Mouse (Mus musculus): ENCODE results near the gene Mafg. TPM values are rescaled to one million over a fixed set of nuclear protein-coding genes. Genes with fewer than 3 reads are reported as not detected.

Mafg gene
- polyA plus RNA-seq, 1 experiment from 2014 or later: 29.9 TPM

DNA sequence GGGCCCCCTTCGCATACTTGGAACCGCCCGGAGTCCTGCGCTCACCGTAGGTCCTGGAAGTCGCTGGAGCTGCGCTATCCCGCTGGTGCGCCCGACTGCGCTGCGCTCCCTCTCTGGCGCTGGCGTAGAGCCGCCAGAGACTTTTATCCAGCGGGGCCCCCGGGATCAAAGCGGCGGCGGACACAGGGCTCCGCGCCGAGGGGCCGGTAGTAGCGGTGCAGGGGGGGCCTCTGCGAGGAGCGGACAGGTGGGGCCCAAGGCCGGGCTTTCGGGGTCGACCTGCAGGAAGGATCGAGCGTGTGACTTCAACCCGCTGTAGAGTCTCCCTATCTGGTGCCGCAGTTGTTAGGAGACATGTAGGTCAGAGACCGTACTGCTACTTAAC, 27.7 kb upstream of the Mafg start, which contains the start of gene Notum:
Gene Notum (minus strand): TSS at position 100 of the 385 bp plus-strand sequence.
- peaks cover 81% of the 10 kb centered on the region for H3K27me3 ChIP-seq
- ATAC-seq (ENCODE audit: insufficient number of reproducible peaks, insufficient read depth, low FRiP score, low TSS enrichment, low read depth): no peak
- H3K27ac ChIP-seq: no peak within 1 kb of the TSS

DNA sequence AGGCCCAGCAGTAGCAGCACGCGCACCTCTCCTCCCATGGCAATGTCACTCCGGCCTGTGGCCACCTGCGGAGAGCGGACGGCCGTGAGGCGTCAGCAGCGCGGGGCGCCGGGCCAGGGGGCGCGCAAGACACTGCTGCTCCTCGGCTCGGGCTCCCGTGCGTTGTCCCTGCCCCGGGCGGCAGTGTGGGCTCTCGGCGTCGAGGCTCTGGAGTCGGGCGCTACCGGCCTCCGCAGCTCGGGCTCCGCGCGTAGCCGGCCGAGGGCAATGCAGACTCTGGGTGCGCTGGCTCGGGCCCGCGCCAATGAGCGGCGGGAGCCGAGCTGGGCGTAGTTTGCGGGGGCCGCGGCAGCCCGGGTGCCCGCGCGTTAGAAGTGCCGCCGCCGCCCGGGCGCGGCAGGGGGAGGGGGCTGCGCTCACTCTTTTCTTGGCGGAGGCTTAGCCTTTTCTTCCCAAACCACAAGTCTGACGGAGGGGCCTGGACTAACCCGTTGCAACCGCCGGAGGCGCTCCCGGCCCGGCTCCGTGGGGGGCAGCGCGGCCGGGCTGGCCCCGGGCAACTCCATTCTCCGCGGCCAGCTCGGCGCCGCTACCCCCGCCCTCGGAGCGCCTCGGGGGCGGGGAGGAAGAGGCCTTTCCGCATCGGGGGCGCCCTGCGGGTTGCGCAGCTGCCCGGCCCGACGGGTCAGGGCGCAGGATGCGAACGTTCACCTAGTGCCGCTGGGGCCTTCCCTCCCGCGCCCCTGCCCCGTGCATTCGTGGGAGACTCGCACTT, 27.1 kb upstream of the Mafg start:
- no peaks in the 10 kb centered on the region for H3K9me3 ChIP-seq
- peak; percentile 60; the same call in 1 of the 2 replicates for ATAC-seq (ENCODE audit: insufficient number of reproducible peaks, insufficient read depth, low FRiP score, low TSS enrichment, low read depth)
- peak overlapping the region; percentile 52 for H3K4me3 ChIP-seq (replicated peaks)
- peaks cover 30% of the 10 kb centered on the region for H3K4me1 ChIP-seq (replicated peaks)
- H3K9ac ChIP-seq (replicated peaks): peak overlapping the region; percentile 59
- H3K27ac ChIP-seq: no peak overlapping the region
- peak overlapping the region; percentile 76 for H3K4me2 ChIP-seq
- H3K36me3 ChIP-seq: no peaks in the 10 kb centered on the region
- peaks cover 81% of the 10 kb centered on the region for H3K27me3 ChIP-seq
- under 1% methylated on average over 93 of the region's 95 CpGs for WGBS

More for the DNA sequence above, 27.7 kb upstream of the Mafg start, which contains the start of gene Notum:
- Histone ChIP-seq H3K9ac (replicated peaks) (peak within 1 kb of the TSS; percentile 59), H3K4me2 (peak within 1 kb of the TSS; percentile 76), H3K36me3 (no peaks in the 10 kb centered on the region), H3K4me3 (replicated peaks) (peak within 1 kb of the TSS; percentile 52), H3K9me3 (no peaks in the 10 kb centered on the region), H3K4me1 (replicated peaks) (peaks cover 32% of the 10 kb centered on the region)
- WGBS: under 1% methylated on average over 35 of the region's 35 CpGs

GRCm38 (mm10) chr11:120659509-120660300, 26.3 kb upstream of the Mafg start:
- 2% methylated on average over 50 of the region's 50 CpGs for WGBS
- Histone ChIP-seq H3K9ac (replicated peaks) (peak overlapping the region; percentile 59), H3K4me2 (peak overlapping the region; percentile 76), H3K27me3 (peaks cover 76% of the 10 kb centered on the region), H3K4me3 (replicated peaks) (peak overlapping the region; percentile 52), H3K9me3 (no peaks in the 10 kb centered on the region), H3K4me1 (replicated peaks) (peaks cover 26% of the 10 kb centered on the region), H3K27ac (no peak overlapping the region), H3K36me3 (no peaks in the 10 kb centered on the region)
- no peak for ATAC-seq (ENCODE audit: insufficient number of reproducible peaks, insufficient read depth, low FRiP score, low TSS enrichment, low read depth)

DNA sequence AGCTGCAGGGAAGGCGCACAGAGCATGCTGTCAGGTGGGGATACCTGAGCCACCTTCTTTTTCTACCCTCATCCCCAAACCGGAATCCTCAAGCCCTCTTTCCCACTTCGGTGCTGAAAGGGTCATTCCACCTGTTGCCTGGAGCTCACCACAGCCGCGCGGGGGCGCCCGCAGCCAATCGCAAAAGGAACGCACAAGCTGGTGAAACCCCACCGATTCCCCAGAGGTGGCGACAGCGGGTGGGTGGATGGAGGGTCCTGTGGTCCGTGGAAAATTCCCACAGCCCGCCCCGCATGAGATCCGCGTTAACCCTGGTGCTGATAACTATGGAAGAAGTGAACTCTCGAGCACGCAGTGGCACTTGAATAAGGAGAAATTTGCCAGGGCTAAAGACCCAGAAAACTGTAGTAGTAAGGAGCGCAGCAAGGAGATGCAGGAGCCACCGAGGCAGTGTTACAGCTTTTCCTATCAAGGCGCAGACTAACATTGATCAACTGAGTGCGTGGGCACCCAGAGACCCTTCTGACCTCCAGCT, 25.5 kb upstream of the Mafg start:
- Histone ChIP-seq H3K9me3 (no peaks in the 10 kb centered on the region), H3K27ac (no peak overlapping the region), H3K36me3 (no peaks in the 10 kb centered on the region), H3K27me3 (peaks cover 78% of the 10 kb centered on the region), H3K9ac (replicated peaks) (no peak overlapping the region), H3K4me2 (peak overlapping the region; percentile 76), H3K4me1 (replicated peaks) (peaks cover 26% of the 10 kb centered on the region), H3K4me3 (replicated peaks) (peak overlapping the region; percentile 52)
- 4% methylated on average over 24 of the region's 24 CpGs for WGBS
- no peak for ATAC-seq (ENCODE audit: insufficient number of reproducible peaks, insufficient read depth, low FRiP score, low TSS enrichment, low read depth)

DNA sequence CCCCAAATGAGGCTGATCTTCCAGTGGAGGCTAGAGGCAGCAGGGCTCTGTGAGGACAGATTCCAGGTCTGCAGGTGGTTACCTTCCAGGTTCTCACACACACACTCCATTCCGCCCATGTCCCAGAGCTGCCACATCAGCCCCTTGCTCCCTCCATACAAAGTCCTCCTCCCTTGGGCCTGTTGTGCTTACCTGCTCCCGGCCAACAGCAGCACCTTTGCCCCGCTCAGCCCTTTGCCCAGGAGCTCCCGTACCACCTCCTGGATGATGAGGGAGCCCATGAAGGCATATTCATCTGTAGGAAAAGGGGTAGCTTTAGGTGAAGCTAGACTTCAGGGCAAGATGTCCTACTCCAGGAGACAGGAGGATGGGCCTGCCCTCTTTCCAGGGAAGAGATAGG, 23.9 kb upstream of the Mafg start:
- Histone ChIP-seq H3K27ac (no peak overlapping the region), H3K4me1 (replicated peaks) (peaks cover 26% of the 10 kb centered on the region), H3K4me3 (replicated peaks) (no peak overlapping the region), H3K9me3 (no peaks in the 10 kb centered on the region), H3K4me2 (no peak overlapping the region), H3K36me3 (no peaks in the 10 kb centered on the region), H3K27me3 (peaks cover 62% of the 10 kb centered on the region), H3K9ac (replicated peaks) (no peak overlapping the region)
- WGBS: 90% methylated on average over 4 of the region's 4 CpGs
- ATAC-seq (ENCODE audit: insufficient number of reproducible peaks, insufficient read depth, low FRiP score, low TSS enrichment, low read depth): no peak

- ATAC-seq (ENCODE audit: insufficient number of reproducible peaks, insufficient read depth, low FRiP score, low TSS enrichment, low read depth): no peak
- H3K9me3 ChIP-seq: no peaks in the 10 kb centered on the region
- H3K9ac ChIP-seq (replicated peaks): no peak overlapping the region
- no peak overlapping the region for H3K4me2 ChIP-seq
- H3K4me3 ChIP-seq (replicated peaks): no peak overlapping the region
- whole genome bisulfite sequencing: 75% methylated on average over 3 of the region's 3 CpGs
- H3K4me1 ChIP-seq (replicated peaks): peaks cover 9% of the 10 kb centered on the region
- H3K27me3 ChIP-seq: peaks cover 36% of the 10 kb centered on the region
- no peaks in the 10 kb centered on the region for H3K36me3 ChIP-seq
- H3K27ac ChIP-seq: no peak overlapping the region
These were observed 21.3 kb upstream of the Mafg start for GRCm38 (mm10) chr11:120654741-120655140.

- Histone ChIP-seq H3K4me1 (replicated peaks) (peaks cover 10% of the 10 kb centered on the region), H3K27me3 (peaks cover 22% of the 10 kb centered on the region), H3K9me3 (no peaks in the 10 kb centered on the region), H3K4me2 (no peak overlapping the region), H3K4me3 (replicated peaks) (no peak overlapping the region), H3K36me3 (no peaks in the 10 kb centered on the region), H3K9ac (replicated peaks) (no peak overlapping the region), H3K27ac (no peak overlapping the region)
- WGBS: 75% methylated on average over 3 of the region's 3 CpGs
- ATAC-seq (ENCODE audit: insufficient number of reproducible peaks, insufficient read depth, low FRiP score, low TSS enrichment, low read depth): no peak
These were observed 18.5 kb upstream of the Mafg start for GRCm38 (mm10) chr11:120651872-120652271.

DNA sequence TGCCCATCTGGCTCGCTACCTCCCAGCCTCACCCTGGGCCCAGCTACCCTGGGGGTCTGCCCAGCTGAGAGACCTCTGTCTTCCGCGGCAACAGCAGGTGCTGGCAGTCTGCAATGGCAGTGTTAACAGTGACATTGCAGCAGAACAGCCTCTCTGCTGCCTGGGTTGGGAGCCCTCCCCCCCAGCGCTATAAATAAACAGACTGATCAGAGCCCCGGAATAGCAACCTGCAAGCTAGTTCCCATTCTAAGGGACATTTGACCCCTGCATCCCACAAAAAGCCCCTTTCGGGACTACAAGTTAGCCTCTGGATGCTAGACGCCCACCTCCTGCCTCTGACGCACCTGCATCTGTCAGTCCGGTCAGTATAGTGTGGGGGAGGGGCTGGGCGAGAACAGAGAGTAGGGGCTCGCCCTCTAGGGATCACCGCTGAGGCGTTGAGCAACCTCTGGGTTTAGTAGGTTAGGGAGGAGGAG, 14.6 kb upstream of the Mafg start, which contains the start of gene Myadml2:
Gene Myadml2 (minus strand): TSS at position 158 of the 476 bp plus-strand sequence.
- no peak within 1 kb of the TSS for H3K27ac ChIP-seq
- peaks cover 13% of the 10 kb centered on the region for H3K4me1 ChIP-seq (replicated peaks)
- H3K36me3 ChIP-seq: no peaks in the 10 kb centered on the region
- peak within 1 kb of the TSS; percentile 48 for H3K4me2 ChIP-seq
- no peak within 1 kb of the TSS; the same call in 1 of the 2 replicates for H3K9ac ChIP-seq (replicated peaks)
- H3K27me3 ChIP-seq: peaks cover 15% of the 10 kb centered on the region
- H3K4me3 ChIP-seq (replicated peaks): peak within 1 kb of the TSS; percentile 10; the same call in 1 of the 2 replicates
- 5% methylated on average over 13 of the region's 13 CpGs for WGBS
- H3K9me3 ChIP-seq: no peaks in the 10 kb centered on the region
- no peak for ATAC-seq (ENCODE audit: insufficient number of reproducible peaks, insufficient read depth, low FRiP score, low TSS enrichment, low read depth)

- peaks cover 15% of the 10 kb centered on the region for H3K27me3 ChIP-seq
- H3K27ac ChIP-seq: no peak overlapping the region
- no peaks in the 10 kb centered on the region for H3K36me3 ChIP-seq
- 78% methylated on average over 35 of the region's 35 CpGs for WGBS
- no peak for ATAC-seq (ENCODE audit: insufficient number of reproducible peaks, insufficient read depth, low FRiP score, low TSS enrichment, low read depth)
- H3K4me3 ChIP-seq (replicated peaks): 0 out of 2 replicates have a peak overlapping the region, but pooled peaks have one; percentile 10
- H3K9ac ChIP-seq (replicated peaks): no peak overlapping the region
- H3K9me3 ChIP-seq: no peaks in the 10 kb centered on the region
- peak overlapping the region; percentile 48 for H3K4me2 ChIP-seq
- H3K4me1 ChIP-seq (replicated peaks): peaks cover 21% of the 10 kb centered on the region
These were observed 13.8 kb upstream of the Mafg start for GRCm38 (mm10) chr11:120647047-120647830.

- H3K9ac ChIP-seq (replicated peaks): peak within 1 kb of the TSS; percentile 61
- under 1% methylated on average over 15 of the region's 15 CpGs for WGBS
- peak within 1 kb of the TSS; percentile 75; the same call in 1 of the 2 replicates for H3K27ac ChIP-seq
- H3K36me3 ChIP-seq: no peaks in the 10 kb centered on the region
- H3K4me2 ChIP-seq: peak within 1 kb of the TSS; percentile 78
- H3K9me3 ChIP-seq: no peaks in the 10 kb centered on the region
- peaks cover 15% of the 10 kb centered on the region for H3K27me3 ChIP-seq
- peaks cover 25% of the 10 kb centered on the region for H3K4me1 ChIP-seq (replicated peaks)
- peak; percentile 98 for ATAC-seq (ENCODE audit: insufficient number of reproducible peaks, insufficient read depth, low FRiP score, low TSS enrichment, low read depth)
- peak within 1 kb of the TSS; percentile 42 for H3K4me3 ChIP-seq (replicated peaks)
These were observed 10.2 kb upstream of the Mafg start, which contains the start of gene Pycr1 for GRCm38 (mm10) chr11:120643601-120643987. TSS of gene Pycr1 (minus strand) at chr11:120643769.

Data from limb, embryonic 12.5 days (tissue).